Mouse (Mus musculus) T-cell, adult 66 days (primary cell): ENCODE results near the gene Olfr1368. TPM values are rescaled to one million over a fixed set of nuclear protein-coding genes. Genes with fewer than 3 reads are reported as not detected.

Experiments
- total RNA-seq, 2 experiments: library from RNA; stranded (reverse); gene quantifications; 3 replicates in 1 of 2; 4 replicates in 1 of 2; pipeline ENCODE4 v1.2.4; 2023

Gene Olfr1368
- not detected for total RNA-seq

GRCm38 (mm10) chr13:21145767-21146166, at the start of gene Olfr1368:
Gene Olfr1368 (minus strand): TSS chr13:21145867.

GRCm38 (mm10) chr13:21179367-21179723, 33.7 kb upstream of the Olfr1368 start, which contains the start of gene Trim27:
Gene Trim27 (plus strand): TSS chr13:21179445.

GRCm38 (mm10) chr13:21129339-21129738, 16.3 kb downstream of the Olfr1368 start, which contains the start of gene Olfr263:
Gene Olfr263 (plus strand): TSS chr13:21129639.

GRCm38 (mm10) chr13:21111183-21111582, 34.5 kb downstream of the Olfr1368 start, which contains the start of gene Olfr1369-ps1:
Gene Olfr1369-ps1 (plus strand): TSS chr13:21111483.

Other genes with a start within 250 kb of the Olfr1368 start
- not detected for gene Olfr1370, start 70.9 kb downstream of the Olfr1368 start, total RNA-seq
- not detected for gene Olfr1369-ps1, start 34.4 kb downstream of the Olfr1368 start, total RNA-seq
- not detected for gene Olfr263, start 16.2 kb downstream of the Olfr1368 start, total RNA-seq
- gene Trim27, start 33.6 kb upstream of the Olfr1368 start, total RNA-seq = 10 to 100 TPM; 93.2 to 94.9 TPM
- gene Gpx5, start 146.9 kb upstream of the Olfr1368 start, total RNA-seq = not detected
- not detected for gene Gpx6, start 166.3 kb upstream of the Olfr1368 start, total RNA-seq
- gene Olfr1367, start 201.0 kb upstream of the Olfr1368 start, total RNA-seq = not detected
- 1 to 10 TPM; 7.9 to 9.0 TPM for gene Zscan12, start 217.0 kb upstream of the Olfr1368 start, total RNA-seq